Mouse (Mus musculus): ENCODE measurements at regions not wholly inside any gene's neighbourhood (a gene's known extent, or its start where the extent isn't known, plus 50 kb on each side); places are given as distances from the start of the nearest gene placed in this dataset.

DNA sequence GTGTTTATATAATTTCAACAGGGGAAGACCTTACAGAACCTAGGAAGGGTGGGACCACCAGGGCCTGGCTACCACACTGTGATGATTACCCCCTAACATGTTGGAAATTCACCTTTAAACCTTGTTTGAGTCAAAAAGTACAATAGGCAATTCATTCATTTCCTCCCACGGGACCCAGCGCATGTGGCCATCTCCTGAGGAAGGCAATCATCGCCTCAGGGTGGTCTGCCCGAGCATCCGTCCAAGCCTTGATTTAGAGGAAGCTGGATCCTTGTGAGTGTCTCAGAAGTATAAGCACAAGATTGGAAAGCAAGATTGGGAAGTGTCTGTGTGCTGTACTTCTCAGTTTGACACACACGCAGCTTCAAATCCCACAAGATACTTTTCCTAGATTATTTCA lies 360.9 kb upstream of the Actbl2 start:
- TF ChIP-seq KAT2A (conservative IDR thresholded peaks at IDR 0.05; ENCODE audit: low read depth, low read length) (no peak), CTCF (IDR thresholded peaks at IDR 0.05 in 2 of 3, conservative IDR thresholded peaks at IDR 0.05 in 1 of 3; ENCODE audit: control insufficient read depth in 1 of 3, insufficient read depth in 1 of 3, low read depth in 2 of 3, low read length in 3 of 3, poor library complexity in 1 of 3, severe bottlenecking in 1 of 3) (no peak), MAFK (IDR thresholded peaks at IDR 0.05; ENCODE audit: borderline replicate concordance, low read depth, low read length) (no peak), USF1 (IDR thresholded peaks at IDR 0.05; ENCODE audit: low read depth, low read length) (no peak), TBP (IDR thresholded peaks at IDR 0.05; ENCODE audit: low read depth, low read length) (no peak), TAL1 (IDR thresholded peaks at IDR 0.05; ENCODE audit: low read length) (no peak), ZKSCAN1 (IDR thresholded peaks at IDR 0.05; ENCODE audit: low read depth, low read length) (no peak)
